Mouse (Mus musculus) intestine, embryonic 14.5 days (tissue): ENCODE results near the gene Gm10334. TPM values are rescaled to one million over a fixed set of nuclear protein-coding genes. Genes with fewer than 3 reads are reported as not detected.
"Not testable (repeated sequence)": the region's sequence is repeated elsewhere in the genome, so short reads cannot be mapped to it uniquely, and the experiment has no call there.

Source experiments
- ATAC-seq: fragments of 200-750 bp; cut with Nextera tagmentation; replicated peaks from 2 replicates; pipeline ENCODE4 v1.8.0; 2017; ENCODE audit warnings: low read depth, moderate number of reproducible peaks, moderate TSS enrichment, moderate library complexity; ENCODE audit not compliant: low FRiP score, low TSS enrichment
- DNase-seq: peaks from one replicate; pipeline ENCODE4 v3.0.0-alpha.2; 2018; ENCODE audit warnings: low spot score
- H3K27ac ChIP-seq: fragments of 300-500 bp; sonication (generic); 2 replicates; pipeline ENCODE4 v1.5.1; 2014; ENCODE audit warnings: low read depth, mild to moderate bottlenecking, control low read depth
- H3K27me3 ChIP-seq: fragments of 300-500 bp; sonication (generic); replicated peaks from 2 replicates; pipeline ENCODE4 v1.6.1; 2014; ENCODE audit warnings: low read length, control low read depth; ENCODE audit not compliant: control insufficient read depth, insufficient read depth
- H3K36me3 ChIP-seq: fragments of 300-500 bp; sonication (generic); 2 replicates; pipeline ENCODE4 v1.6.1; 2014; ENCODE audit warnings: low read length, control low read depth; ENCODE audit not compliant: control insufficient read depth, insufficient read depth
- H3K4me1 ChIP-seq: fragments of 300-500 bp; sonication (generic); replicated peaks from 2 replicates; pipeline ENCODE4 v1.6.1; 2014; ENCODE audit warnings: low read length, control low read depth, mixed read lengths; ENCODE audit not compliant: control insufficient read depth, insufficient read depth
- H3K4me2 ChIP-seq: fragments of 300-500 bp; sonication (generic); 2 replicates; pipeline ENCODE4 v1.6.1; 2014; ENCODE audit warnings: low read length
- H3K4me3 ChIP-seq: fragments of 300-500 bp; sonication (generic); 2 replicates; pipeline ENCODE4 v1.5.1; 2014; ENCODE audit warnings: low read depth, low read length, control low read depth, mixed read lengths
- H3K9ac ChIP-seq: fragments of 300-500 bp; sonication (generic); 2 replicates; pipeline ENCODE4 v1.6.1; 2014; ENCODE audit warnings: mild to moderate bottlenecking, low read length
- H3K9me3 ChIP-seq: fragments of 300-500 bp; sonication (generic); 2 replicates; pipeline ENCODE4 v1.6.1; 2016; ENCODE audit warnings: low read length, control low read depth; ENCODE audit not compliant: control insufficient read depth
- WGBS: fragments of 180-500 bp; shearing (Covaris S2); extraction: QIAGEN DNeasy Blood & Tissue Kit; methylation state at CpG from one replicate; pipeline ENCODE4 v1.1.7; 2014; 5-methylcytosine and 5-hydroxymethylcytosine counted together
- polyA plus RNA-seq: library from polyadenylated mRNA; unstranded; fragments of >200 nt; fragmentation: Nextera tagmentation; extraction: Ambion mirVana; gene quantifications from 2 replicates; pipeline ENCODE4 v1.2.1, GENCODE M21; 2014

Gene Gm10334
- 6.2 TPM in 1 of 2 replicates, not detected in the other for polyA plus RNA-seq

GRCm38 (mm10) chr6:41446045-41446444, at the start of gene Gm10334:
Gene Gm10334 (minus strand): TSS chr6:41446145.
- not testable (repeated sequence) for H3K4me1 ChIP-seq, H3K36me3 ChIP-seq, H3K4me2 ChIP-seq, H3K27me3 ChIP-seq, DNase-seq, H3K9me3 ChIP-seq, ATAC-seq, H3K4me3 ChIP-seq, H3K27ac ChIP-seq, H3K9ac ChIP-seq

GRCm38 (mm10) chr6:41458632-41459031, 12.7 kb upstream of the Gm10334 start, which contains the start of gene Prss1:
Gene Prss1 (plus strand): TSS chr6:41458932.
- not testable (repeated sequence) for H3K4me3 ChIP-seq, ATAC-seq, H3K27ac ChIP-seq, H3K4me1 ChIP-seq, H3K36me3 ChIP-seq, H3K27me3 ChIP-seq, DNase-seq, H3K9ac ChIP-seq, H3K9me3 ChIP-seq, H3K4me2 ChIP-seq

GRCm38 (mm10) chr6:41442261-41442660, 3.7 kb downstream of the Gm10334 start:
- WGBS = 71% methylated on average over 1 of the region's 2 CpGs
- not testable (repeated sequence) for ATAC-seq, H3K9ac ChIP-seq

More at GRCm38 (mm10) chr6:41442261-41442660, 3.7 kb downstream of the Gm10334 start:
- not testable (repeated sequence) for DNase-seq, H3K4me2 ChIP-seq, H3K36me3 ChIP-seq, H3K4me3 ChIP-seq, H3K9me3 ChIP-seq, H3K27me3 ChIP-seq, H3K4me1 ChIP-seq, H3K27ac ChIP-seq

Other genes starting within 250 kb of the Gm10334 start
- 0.58 TPM in 1 of 2 replicates, not detected in the other for gene Try4, start 143.9 kb downstream of the Gm10334 start, polyA plus RNA-seq
- gene Try5, start 129.3 kb downstream of the Gm10334 start, polyA plus RNA-seq = 15.8 TPM in 1 of 2 replicates, not detected in the other
- 22.4 TPM in 1 of 2 replicates, not detected in the other for gene Try10, start 92.0 kb downstream of the Gm10334 start, polyA plus RNA-seq
- 4.9 TPM in 1 of 2 replicates, not detected in the other for gene Prss3, start 68.5 kb downstream of the Gm10334 start, polyA plus RNA-seq
- gene Gm5771, start 53.8 kb downstream of the Gm10334 start, polyA plus RNA-seq = 4.8 TPM in 1 of 2 replicates, not detected in the other
- gene Prss1, start 12.8 kb upstream of the Gm10334 start, polyA plus RNA-seq = 23.9 TPM in 1 of 2 replicates, not detected in the other
- 14.1 TPM in 1 of 2 replicates, not detected in the other for gene Prss2, start 75.6 kb upstream of the Gm10334 start, polyA plus RNA-seq
- 7.3 and 8.6 TPM in 2 replicates for gene Ephb6, start 159.3 kb upstream of the Gm10334 start, polyA plus RNA-seq
- gene Trpv6, start 190.3 kb upstream of the Gm10334 start, polyA plus RNA-seq = 0.30 and 0.58 TPM in 2 replicates
- gene Trpv5, start 234.6 kb upstream of the Gm10334 start, polyA plus RNA-seq = 0.08 TPM in 1 of 2 replicates, not detected in the other
- gene Llcfc1, start 238.3 kb upstream of the Gm10334 start, polyA plus RNA-seq = not detected in 2 replicates